Mouse (Mus musculus) layer of hippocampus, adult 6 months (tissue): ENCODE measurements around the gene Dqx1. TPM values are rescaled to one million over a fixed set of nuclear protein-coding genes. Genes with fewer than 3 reads are reported as not detected.

Experiments used
- long read RNA-seq, 2 experiments: library from polyadenylated mRNA; unstranded; transcript quantifications; one replicate each; pipeline ENCODE4 v2.0.0; 2019 to 2020
- microRNA-seq: library from miRNA; unstranded; fragments of <30 nt; microRNA quantifications from one replicate; pipeline ENCODE4 v1.2.0, GENCODE M21; 2020
- polyA plus RNA-seq: library from polyadenylated mRNA; unstranded; fragments of <200 nt; fragmentation: Nextera tagmentation; gene quantifications from 2 replicates; pipeline ENCODE4 v1.2.3, GENCODE M21; 2021

The Dqx1 gene
- polyA plus RNA-seq = 0.18 and 0.25 TPM in 2 replicates
- long read RNA-seq, experiment 1 = 0 reads
- long read RNA-seq, experiment 2 = 0 reads

GRCm38 (mm10) chr6:83057790-83058189 lies at the start of gene Dqx1:
Gene Dqx1 (plus strand): TSS chr6:83057844.

GRCm38 (mm10) chr6:83033249-83034185 lies 24.1 kb upstream of the Dqx1 start, which contains the start of the genes Dok1 and Loxl3:
Gene Dok1 (minus strand): TSS chr6:83033471.
Gene Loxl3 (plus strand): TSS chr6:83034173.

DNA sequence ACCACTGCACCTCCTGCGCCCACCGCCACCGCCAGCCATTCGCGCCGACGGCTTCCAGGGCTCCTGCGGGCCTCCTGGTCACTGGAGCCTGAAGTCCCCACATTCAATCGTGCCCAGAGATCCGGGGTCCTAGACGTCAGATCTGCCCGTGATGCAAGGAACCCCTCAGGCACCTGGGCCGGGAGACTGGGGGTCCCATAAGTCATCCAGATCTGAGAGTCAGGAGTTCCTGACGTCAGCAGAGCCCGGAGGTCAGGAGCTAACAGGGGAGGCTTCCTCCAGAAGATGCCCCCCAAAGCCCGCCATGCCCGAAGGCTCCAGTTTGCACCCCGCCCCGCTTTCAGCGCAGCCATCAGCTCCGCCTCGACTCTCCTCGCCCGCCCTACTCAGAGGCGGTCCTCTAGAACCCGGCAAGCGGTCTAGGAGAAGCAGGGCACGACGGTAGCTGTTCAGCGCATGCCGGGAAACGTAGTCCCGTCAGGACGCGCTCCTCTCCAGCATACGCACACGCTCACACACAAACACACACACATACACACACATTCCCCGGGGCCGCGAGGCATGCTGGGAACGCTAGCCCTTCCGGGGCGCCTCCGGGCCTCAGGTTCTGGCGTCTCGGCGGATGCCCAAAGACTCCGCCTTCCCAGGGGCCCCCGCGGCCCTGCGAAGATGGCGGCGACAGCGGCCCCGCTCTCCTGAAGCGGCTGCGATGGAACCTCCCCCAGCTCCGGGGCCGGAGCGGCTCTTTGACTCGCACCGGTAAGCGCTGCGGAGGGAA lies 3.4 kb upstream of the Dqx1 start, which contains the start of gene Aup1:
Gene Aup1 (plus strand): TSS at position 448 of the 778 bp plus-strand sequence.

GRCm38 (mm10) chr6:83054871-83055431 lies 2.7 kb upstream of the Dqx1 start, which contains the start of gene Htra2:
Gene Htra2 (minus strand): TSS chr6:83055273.

GRCm38 (mm10) chr6:83070247-83070310 lies 12.4 kb downstream of the Dqx1 start, which contains the start of gene Tlx2:
Gene Tlx2 (minus strand): TSS chr6:83070293.

GRCm38 (mm10) chr6:83077630-83078323 lies 20.1 kb downstream of the Dqx1 start, which contains the start of gene Pcgf1:
Gene Pcgf1 (plus strand): TSS chr6:83077869.

DNA sequence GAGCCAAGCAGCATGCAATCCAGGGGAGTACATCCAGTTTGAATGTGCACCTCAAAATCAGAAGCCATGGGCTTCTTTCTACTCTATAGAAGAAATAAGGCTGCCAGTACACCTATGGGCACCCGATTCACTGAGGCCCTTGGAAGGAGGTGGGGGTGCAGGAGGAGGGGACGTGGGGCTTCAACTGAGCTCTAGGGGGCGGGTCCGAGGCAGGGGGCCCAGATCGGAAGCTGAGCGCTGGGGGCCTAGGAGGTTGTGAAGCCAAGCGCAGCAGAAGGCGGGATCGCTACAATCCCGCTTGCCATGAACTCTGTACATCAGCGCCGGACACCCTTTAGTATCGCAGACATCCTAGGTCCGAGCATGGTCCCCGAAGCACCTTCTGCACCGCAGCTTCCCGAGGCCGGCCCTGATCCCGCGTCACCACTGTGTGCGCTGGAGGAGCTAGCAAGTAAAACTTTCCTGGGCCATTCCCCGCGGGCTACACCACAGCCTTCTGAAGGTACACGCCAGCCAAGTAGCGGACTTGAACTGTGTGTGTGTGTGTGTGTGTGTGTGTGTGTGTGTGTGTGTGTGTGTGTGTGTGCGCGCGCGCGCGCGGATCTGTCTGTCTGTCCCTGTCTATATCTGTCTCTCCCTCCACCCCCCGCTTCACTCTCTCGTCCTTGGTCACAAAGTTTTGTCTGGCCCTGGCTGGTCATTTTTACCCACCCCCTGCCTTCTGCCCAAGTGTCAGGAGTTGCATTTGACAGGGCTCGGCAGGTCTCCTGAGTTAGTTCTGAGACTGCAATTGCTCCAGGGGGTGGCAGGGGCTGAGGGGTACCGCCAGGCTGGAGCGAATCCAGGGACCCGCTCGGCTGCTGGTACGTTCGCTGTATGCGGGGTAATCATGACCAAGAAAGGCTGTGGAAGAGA lies 28.7 kb downstream of the Dqx1 start, which contains the start of gene Lbx2:
Gene Lbx2 (plus strand): TSS at position 247 of the 915 bp plus-strand sequence.

GRCm38 (mm10) chr6:83101316-83101687 lies 43.7 kb downstream of the Dqx1 start, which contains the start of the genes Ccdc142 and Gm42688:
Gene Ccdc142 (plus strand): TSS chr6:83101601.
Gene Gm42688 (plus strand): TSS chr6:83101617.

DNA sequence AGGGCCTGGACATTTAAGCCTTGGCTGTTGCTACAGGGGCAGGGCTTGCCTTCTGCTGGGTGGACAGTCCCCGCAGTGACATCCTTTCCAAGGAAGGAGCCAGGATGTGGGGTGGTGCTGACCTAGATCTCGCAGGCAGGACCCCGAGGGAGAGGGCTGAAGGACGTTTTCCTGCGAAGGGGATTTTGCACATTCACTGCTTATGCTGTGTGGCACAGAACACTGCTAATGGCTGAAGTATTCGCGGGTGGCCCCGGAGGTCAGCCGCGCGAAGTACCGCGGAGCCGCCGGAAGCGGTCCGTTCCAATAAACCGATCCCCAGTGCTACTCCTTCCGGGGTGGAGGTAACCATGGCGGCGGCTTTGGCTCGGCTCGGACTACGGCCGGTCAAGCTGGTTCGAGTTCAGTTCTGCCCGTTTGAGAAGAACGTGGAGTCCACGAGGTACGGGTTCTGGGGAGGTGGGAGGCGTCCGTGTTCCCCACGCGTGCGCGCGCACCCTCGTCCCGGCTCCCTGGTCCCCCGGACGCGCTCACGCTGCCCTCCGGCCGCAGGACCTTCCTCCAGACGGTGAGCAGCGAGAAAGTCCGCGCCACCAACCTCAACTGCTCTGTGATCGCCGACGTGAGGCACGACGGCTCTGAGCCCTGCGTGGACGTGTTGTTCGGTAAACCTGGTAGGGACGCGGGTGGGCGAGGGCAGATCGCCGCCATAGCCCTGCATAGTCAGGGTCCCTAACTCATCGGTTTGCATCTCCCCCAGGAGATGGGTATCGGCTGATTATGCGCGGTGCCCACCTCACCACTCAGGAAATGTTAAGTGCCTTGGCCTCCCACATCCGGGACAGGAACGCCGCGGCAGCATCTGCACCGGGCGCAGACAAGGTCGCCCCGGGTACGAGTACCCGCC lies 51.4 kb downstream of the Dqx1 start, which contains the start of gene Mrpl53:
Gene Mrpl53 (plus strand): TSS at position 279 of the 907 bp plus-strand sequence.

GRCm38 (mm10) chr6:83115011-83115671 lies 57.5 kb downstream of the Dqx1 start, which contains the start of gene Mogs:
Gene Mogs (plus strand): TSS chr6:83115496.

Small RNAs within 50 kb of the gene (microRNA-seq; reads per million reads assigned to microRNA genes)
- gene Mir3470a = not detected
- gene Mir7040 = not detected

Other genes starting within 250 kb of the Dqx1 start
- 13.3 and 16.3 TPM in 2 replicates for gene Sema4f, start 118.1 kb upstream of the Dqx1 start, polyA plus RNA-seq
- gene M1ap, start 110.9 kb upstream of the Dqx1 start, polyA plus RNA-seq = 0.10 and 0.11 TPM in 2 replicates
- gene Dok1, start 24.4 kb upstream of the Dqx1 start, polyA plus RNA-seq = 1.0 and 2.4 TPM in 2 replicates
- gene Loxl3, start 23.7 kb upstream of the Dqx1 start, polyA plus RNA-seq = 2.1 and 2.7 TPM in 2 replicates
- 69.0 and 92.6 TPM in 2 replicates for gene Aup1, start 3.3 kb upstream of the Dqx1 start, polyA plus RNA-seq
- gene Htra2, start 2.6 kb upstream of the Dqx1 start, polyA plus RNA-seq = 34.7 and 37.5 TPM in 2 replicates
- gene Tlx2, start 12.4 kb downstream of the Dqx1 start, polyA plus RNA-seq = 0.41 TPM in 1 of 2 replicates, not detected in the other
- 23.7 and 27.1 TPM in 2 replicates for gene Pcgf1, start 20.0 kb downstream of the Dqx1 start, polyA plus RNA-seq
- gene Lbx2, start 28.5 kb downstream of the Dqx1 start, polyA plus RNA-seq = 0.93 and 1.4 TPM in 2 replicates
- 0.67 and 0.70 TPM in 2 replicates for gene Ccdc142, start 43.8 kb downstream of the Dqx1 start, polyA plus RNA-seq
- gene Gm42688, start 43.8 kb downstream of the Dqx1 start, polyA plus RNA-seq = 0.80 and 0.90 TPM in 2 replicates
- 146 and 148 TPM in 2 replicates for gene Mrpl53, start 51.2 kb downstream of the Dqx1 start, polyA plus RNA-seq
- gene Mogs, start 57.7 kb downstream of the Dqx1 start, polyA plus RNA-seq = 2.2 and 2.8 TPM in 2 replicates
- gene Wbp1, start 63.7 kb downstream of the Dqx1 start, polyA plus RNA-seq = 28.4 and 32.2 TPM in 2 replicates
- 9.7 and 11.3 TPM in 2 replicates for gene Ino80b, start 67.6 kb downstream of the Dqx1 start, polyA plus RNA-seq
- gene Rtkn, start 77.6 kb downstream of the Dqx1 start, polyA plus RNA-seq = 45.2 and 50.6 TPM in 2 replicates
- gene Wdr54, start 98.6 kb downstream of the Dqx1 start, polyA plus RNA-seq = 20.7 and 21.5 TPM in 2 replicates
- 32.0 and 43.1 TPM in 2 replicates for gene 1700003E16Rik, start 98.6 kb downstream of the Dqx1 start, polyA plus RNA-seq
- gene Dctn1, start 108.1 kb downstream of the Dqx1 start, polyA plus RNA-seq = 119 and 123 TPM in 2 replicates
- gene Slc4a5, start 162.0 kb downstream of the Dqx1 start, polyA plus RNA-seq = 0.14 and 9.7 TPM in 2 replicates